8 mouse cellular contexts compared by ENCODE assay signal in the genomic region with DNA sequence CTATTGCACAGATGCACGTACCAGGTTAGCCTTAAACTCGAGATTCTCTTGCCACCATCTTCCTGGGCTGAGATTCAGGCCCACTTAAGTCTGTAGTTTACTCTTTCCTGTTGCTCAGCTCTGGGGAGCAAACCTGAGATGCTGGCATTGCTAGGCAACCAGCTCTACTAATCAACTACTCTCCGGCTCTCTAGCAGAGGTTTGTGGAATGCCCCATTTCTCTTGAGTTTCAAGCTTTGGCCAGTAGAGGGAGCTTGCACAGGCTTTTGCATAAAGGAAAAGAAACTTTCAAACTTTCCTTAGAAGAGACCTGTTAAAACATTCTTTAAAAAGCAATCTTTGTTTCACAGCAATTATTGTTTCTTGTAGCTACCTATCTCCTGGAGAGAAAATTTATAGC. TPM values are rescaled to one million over a fixed set of nuclear protein-coding genes. Genes with fewer than 3 reads are reported as not detected.
DNase-seq lines count a peak whose midpoint lies in the region; ATAC-seq and TF ChIP-seq lines count a peak whose summit lies in the region.

No protein-coding gene starts in this region.

- no peak overlapping the region for H3K27ac ChIP-seq in forebrain, embryonic 14.5 days (ENCODE audit: low read depth, low read length)
- H3K27ac ChIP-seq in lung, embryonic 14.5 days (ENCODE audit: low read depth) = no peak overlapping the region

- H3K27me3 ChIP-seq in forebrain, embryonic 14.5 days (replicated peaks; ENCODE audit: control insufficient read depth, insufficient read depth, low read length) = no peaks in the 10 kb centered on the region
- no peaks in the 10 kb centered on the region for H3K27me3 ChIP-seq in lung, embryonic 14.5 days (ENCODE audit: insufficient read depth, low read length)

- TF ChIP-seq CTCF in lung, embryonic 14.5 days (IDR thresholded peaks at IDR 0.05; ENCODE audit: low read depth) = peak; percentile 79

- H3K9me3 ChIP-seq in forebrain, embryonic 14.5 days (replicated peaks; ENCODE audit: control insufficient read depth, low read length) = no peaks in the 10 kb centered on the region
- no peaks in the 10 kb centered on the region for H3K9me3 ChIP-seq in lung, embryonic 14.5 days (ENCODE audit: low read depth, low read length)

- no peak overlapping the region for H3K4me3 ChIP-seq in forebrain, embryonic 14.5 days (ENCODE audit: low read depth, low read length)
- no peak overlapping the region for H3K4me3 ChIP-seq in lung, embryonic 14.5 days (ENCODE audit: low read depth, low read length)

- DNase-seq in testis, postnatal 10 days (ENCODE audit: low spot score) = peak; percentile 52
- no peak for DNase-seq in testis, postnatal 14 days (ENCODE audit: low spot score)
- peak; percentile 86 for DNase-seq in brain, adult 2 months (ENCODE audit: low read depth, low spot score)
- peak; percentile 84 for DNase-seq in forebrain, embryonic 14.5 days (ENCODE audit: low spot score)
- DNase-seq in kidney, postnatal 10 days = peak; percentile 67
- peak; percentile 94 for DNase-seq in lung, embryonic 14.5 days
- DNase-seq in ovary, postnatal 10 days (ENCODE audit: low spot score) = no peak

- no peak overlapping the region for H3K4me2 ChIP-seq in forebrain, embryonic 14.5 days (ENCODE audit: low read length)
- no peak overlapping the region for H3K4me2 ChIP-seq in lung, embryonic 14.5 days

- WGBS in forebrain, embryonic 14.5 days = 26% methylated on average over 3 of the region's 3 CpGs
- 29% methylated on average over 3 of the region's 3 CpGs for WGBS in lung, embryonic 14.5 days

- no peaks in the 10 kb centered on the region for H3K4me1 ChIP-seq in forebrain, embryonic 14.5 days (ENCODE audit: control insufficient read depth, insufficient read depth, low read length)
- peaks cover 5% of the 10 kb centered on the region; the same call in 1 of the 2 replicates for H3K4me1 ChIP-seq in lung, embryonic 14.5 days (ENCODE audit: insufficient read depth)

- no peaks in the 10 kb centered on the region for H3K36me3 ChIP-seq in forebrain, embryonic 14.5 days (ENCODE audit: control insufficient read depth, insufficient read depth, low read length)
- no peaks in the 10 kb centered on the region for H3K36me3 ChIP-seq in lung, embryonic 14.5 days (ENCODE audit: insufficient read depth)

- ATAC-seq in forebrain, embryonic 14.5 days = peak; percentile 66
- no peak for ATAC-seq in lung, embryonic 14.5 days (ENCODE audit: insufficient read depth)
- peak; percentile 73 for ATAC-seq in neutrophil, adult 5-6 weeks (ENCODE audit: extremely low read depth, insufficient number of reproducible peaks, low FRiP score, poor library complexity, severe bottlenecking)

- no peak overlapping the region for H3K9ac ChIP-seq in forebrain, embryonic 14.5 days (ENCODE audit: low read length)
- no peak overlapping the region for H3K9ac ChIP-seq in lung, embryonic 14.5 days

RNA-seq across cellular contexts. Expression of a gene that starts 19.8 kb away (rescaled TPM):
- not detected in 2 replicates for polyA plus RNA-seq in forebrain, embryonic 14.5 days (2014; fragmentation: Nextera tagmentation; extraction: Ambion mirVana)
- 0.14 TPM in 1 of 2 replicates, not detected in the other for polyA plus RNA-seq in lung, embryonic 14.5 days (2014; fragmentation: Nextera tagmentation; extraction: Ambion mirVana)
- total RNA-seq in neutrophil, adult 5-6 weeks (2017) = not detected in 2 replicates

RNA-seq across cellular contexts. Expression of a gene that starts 19.9 kb away (rescaled TPM):
- polyA plus RNA-seq in forebrain, embryonic 14.5 days (2014; fragmentation: Nextera tagmentation; extraction: Ambion mirVana) = 54.6 and 63.5 TPM in 2 replicates
- 43.6 and 47.0 TPM in 2 replicates for polyA plus RNA-seq in lung, embryonic 14.5 days (2014; fragmentation: Nextera tagmentation; extraction: Ambion mirVana)
- total RNA-seq in neutrophil, adult 5-6 weeks (2017) = 56.1 and 57.1 TPM in 2 replicates

RNA-seq across cellular contexts. Expression of a gene that starts 46.3 kb away (rescaled TPM):
- polyA plus RNA-seq in forebrain, embryonic 14.5 days (2014; fragmentation: Nextera tagmentation; extraction: Ambion mirVana) = 0.14 TPM in 1 of 2 replicates, not detected in the other
- 0.20 TPM in 1 of 2 replicates, not detected in the other for polyA plus RNA-seq in lung, embryonic 14.5 days (2014; fragmentation: Nextera tagmentation; extraction: Ambion mirVana)
- 1.8 and 1.9 TPM in 2 replicates for total RNA-seq in neutrophil, adult 5-6 weeks (2017)

Comparison
In these comparisons a context has a peak if more than half of its experiments do, and no peak if none do; other contexts are left out.
1. DNase-seq: peak in testis, postnatal 10 days (single experiment), brain, adult 2 months (single experiment), forebrain, embryonic 14.5 days (single experiment), kidney, postnatal 10 days (single experiment) and lung, embryonic 14.5 days (single experiment); none in testis, postnatal 14 days (single experiment) and ovary, postnatal 10 days (single experiment).